Mouse (Mus musculus): ENCODE measurements at regions not wholly inside any gene's neighbourhood (a gene's known extent, or its start where the extent isn't known, plus 50 kb on each side); places are given as distances from the start of the nearest gene placed in this dataset.

DNA sequence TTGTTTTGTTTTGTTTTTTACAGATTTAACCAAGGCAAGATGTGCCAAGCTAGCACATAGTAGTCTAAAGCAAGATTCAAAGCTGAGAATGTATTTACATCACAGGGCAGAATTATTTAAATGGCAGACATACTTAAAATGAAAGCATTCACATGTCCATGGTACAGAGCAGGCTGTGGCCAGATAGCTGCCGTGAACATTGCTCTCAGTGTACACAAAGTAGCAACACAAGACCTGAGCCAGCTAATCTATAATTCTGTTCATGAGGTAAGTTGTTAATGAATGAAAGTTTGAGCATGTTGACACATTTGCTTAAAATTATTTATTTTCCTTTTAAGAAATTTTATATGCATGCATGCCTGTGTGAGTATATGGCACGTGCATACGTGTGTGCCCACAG, 164.0 kb downstream of the Dyrk2 start:
- ATAC-seq (ENCODE audit: low FRiP score) (no peak), DNase-seq (ENCODE audit: low spot score) (no peak)
- no peak overlapping the region for H3K4me3 ChIP-seq (replicated peaks; ENCODE audit: low read length)
- H3K4me2 ChIP-seq (replicated peaks) = no peak overlapping the region
- H3K9ac ChIP-seq = no peak overlapping the region
- 0 out of 2 replicates have a peak, but pooled peaks cover under 1% of the 10 kb centered on the region for H3K4me1 ChIP-seq (replicated peaks; ENCODE audit: control insufficient read depth, insufficient read depth, low read length)
- no peaks in the 10 kb centered on the region for H3K36me3 ChIP-seq (replicated peaks; ENCODE audit: control insufficient read depth, insufficient read depth)
- H3K27me3 ChIP-seq (ENCODE audit: control insufficient read depth, insufficient read depth, low read length) = no peaks in the 10 kb centered on the region
- H3K27ac ChIP-seq = no peak overlapping the region
- WGBS = 92% methylated on average over 3 of the region's 3 CpGs
- no peaks in the 10 kb centered on the region for H3K9me3 ChIP-seq (ENCODE audit: control insufficient read depth, low read length)

DNA sequence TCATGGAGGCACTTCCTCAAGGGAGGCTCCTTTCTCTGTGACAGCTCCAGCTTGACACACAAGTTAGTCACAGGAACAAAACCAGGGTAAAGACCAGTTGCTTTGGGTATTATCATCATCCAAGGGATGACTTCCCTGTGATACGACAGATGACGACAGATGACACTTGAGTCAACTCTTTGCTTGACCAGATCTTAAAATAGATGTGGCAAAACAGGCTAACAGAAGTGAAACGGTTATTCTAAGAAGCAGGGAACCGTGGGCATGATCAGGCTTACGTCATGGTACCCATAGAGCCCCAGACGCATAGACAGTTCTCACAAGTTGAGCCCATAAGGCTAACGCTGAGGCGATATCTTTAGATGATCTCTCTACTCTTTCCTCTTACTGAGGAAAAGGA, 160.3 kb downstream of the Dyrk2 start:
- WGBS = 93% methylated on average over 8 of the region's 8 CpGs

DNA sequence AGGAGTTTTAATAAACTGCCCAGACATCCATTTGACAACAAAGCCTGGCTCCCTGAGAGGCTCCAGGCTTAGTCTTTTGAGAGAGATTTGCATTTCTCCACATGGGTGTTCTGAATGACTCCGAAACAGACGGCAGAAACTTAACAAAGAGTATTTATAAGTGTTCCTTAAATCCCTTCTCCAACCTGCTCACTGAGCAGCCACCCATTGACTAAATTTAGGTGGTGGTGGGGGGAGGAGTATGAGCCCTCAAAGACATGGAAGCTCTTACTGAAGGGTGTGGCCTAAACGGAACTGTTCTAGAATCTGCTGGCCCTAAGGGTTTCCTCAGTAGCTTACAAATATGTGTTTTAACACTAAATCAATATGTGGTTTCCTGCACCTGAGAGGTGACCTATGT, 158.5 kb downstream of the Dyrk2 start:
- Histone ChIP-seq H3K9me3 (ENCODE audit: control insufficient read depth, low read length) (no peaks in the 10 kb centered on the region), H3K4me3 (replicated peaks; ENCODE audit: low read length) (no peak overlapping the region), H3K4me1 (replicated peaks; ENCODE audit: control insufficient read depth, insufficient read depth, low read length) (0 out of 2 replicates have a peak, but pooled peaks cover 5% of the 10 kb centered on the region), H3K27me3 (ENCODE audit: control insufficient read depth, insufficient read depth, low read length) (no peaks in the 10 kb centered on the region), H3K9ac (no peak overlapping the region), H3K27ac (no peak overlapping the region), H3K4me2 (replicated peaks) (no peak overlapping the region), H3K36me3 (replicated peaks; ENCODE audit: control insufficient read depth, insufficient read depth) (no peaks in the 10 kb centered on the region)
- WGBS = 49% methylated on average over 3 of the region's 3 CpGs
- DNase-seq (ENCODE audit: low spot score) (no peak), ATAC-seq (ENCODE audit: low FRiP score) (no peak)

More for the DNA sequence above, 160.3 kb downstream of the Dyrk2 start:
- no peak for ATAC-seq (ENCODE audit: low FRiP score)
- Histone ChIP-seq H3K4me3 (replicated peaks; ENCODE audit: low read length) (no peak overlapping the region), H3K9me3 (ENCODE audit: control insufficient read depth, low read length) (no peaks in the 10 kb centered on the region), H3K4me1 (replicated peaks; ENCODE audit: control insufficient read depth, insufficient read depth, low read length) (0 out of 2 replicates have a peak, but pooled peaks cover 5% of the 10 kb centered on the region), H3K36me3 (replicated peaks; ENCODE audit: control insufficient read depth, insufficient read depth) (no peaks in the 10 kb centered on the region), H3K4me2 (replicated peaks) (no peak overlapping the region), H3K27ac (no peak overlapping the region), H3K27me3 (ENCODE audit: control insufficient read depth, insufficient read depth, low read length) (no peaks in the 10 kb centered on the region), H3K9ac (no peak overlapping the region)
- no peak for DNase-seq (ENCODE audit: low spot score)

DNA sequence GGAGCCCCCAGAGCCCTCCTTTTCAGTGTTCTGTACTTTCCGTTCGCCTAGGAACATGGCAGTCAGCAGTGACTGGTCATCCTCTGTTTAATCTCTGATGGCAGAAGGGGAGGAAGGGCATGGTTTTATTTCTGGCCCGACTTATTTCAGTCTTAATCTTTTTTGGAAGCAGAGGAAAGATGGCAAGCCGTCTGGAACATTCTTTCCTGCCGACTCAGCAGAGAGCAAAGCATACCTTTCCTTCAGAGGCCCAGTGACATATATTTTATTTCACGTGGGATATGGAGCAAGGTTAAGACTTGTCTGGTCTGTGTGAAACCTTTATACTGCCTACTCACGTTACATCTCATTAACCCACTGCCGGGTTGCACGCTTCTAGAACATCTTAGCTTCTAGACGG, 158.1 kb downstream of the Dyrk2 start:
- WGBS = 84% methylated on average over 10 of the region's 10 CpGs
- ATAC-seq (ENCODE audit: low FRiP score) (no peak), DNase-seq (ENCODE audit: low spot score) (no peak)
- Histone ChIP-seq H3K27ac (no peak overlapping the region), H3K9me3 (ENCODE audit: control insufficient read depth, low read length) (no peaks in the 10 kb centered on the region), H3K4me1 (replicated peaks; ENCODE audit: control insufficient read depth, insufficient read depth, low read length) (0 out of 2 replicates have a peak, but pooled peaks cover 5% of the 10 kb centered on the region), H3K27me3 (ENCODE audit: control insufficient read depth, insufficient read depth, low read length) (no peaks in the 10 kb centered on the region), H3K9ac (no peak overlapping the region), H3K36me3 (replicated peaks; ENCODE audit: control insufficient read depth, insufficient read depth) (no peaks in the 10 kb centered on the region), H3K4me2 (replicated peaks) (no peak overlapping the region), H3K4me3 (replicated peaks; ENCODE audit: low read length) (no peak overlapping the region)

DNA sequence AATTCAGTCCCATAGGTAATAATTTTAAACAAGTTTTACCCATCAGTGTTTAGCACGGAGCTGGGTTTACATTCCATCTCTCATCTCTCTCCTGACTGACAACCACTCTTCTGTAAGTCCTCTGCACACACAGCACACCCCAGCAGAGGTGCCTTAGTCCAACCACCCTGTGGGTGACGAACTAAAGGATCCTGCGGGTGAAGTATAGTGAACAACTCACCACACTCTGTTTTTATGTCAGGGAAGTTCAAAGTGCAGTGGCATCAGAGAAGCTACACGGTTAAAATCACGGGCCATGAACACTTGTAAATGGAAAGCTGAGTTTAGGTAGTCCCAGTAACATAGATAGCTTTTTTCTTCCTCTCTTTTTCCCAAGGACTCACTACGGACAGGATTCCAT, 157.1 kb downstream of the Dyrk2 start:
- no peaks in the 10 kb centered on the region for H3K36me3 ChIP-seq (replicated peaks; ENCODE audit: control insufficient read depth, insufficient read depth)
- ATAC-seq (ENCODE audit: low FRiP score) = no peak
- H3K4me1 ChIP-seq (replicated peaks; ENCODE audit: control insufficient read depth, insufficient read depth, low read length) = 0 out of 2 replicates have a peak, but pooled peaks cover 5% of the 10 kb centered on the region
- no peaks in the 10 kb centered on the region for H3K9me3 ChIP-seq (ENCODE audit: control insufficient read depth, low read length)
- 89% methylated on average over 6 of the region's 6 CpGs for WGBS
- no peak for DNase-seq (ENCODE audit: low spot score)
- no peak overlapping the region for H3K4me2 ChIP-seq (replicated peaks)
- no peak overlapping the region for H3K9ac ChIP-seq
- H3K27ac ChIP-seq = no peak overlapping the region
- no peaks in the 10 kb centered on the region for H3K27me3 ChIP-seq (ENCODE audit: control insufficient read depth, insufficient read depth, low read length)
- H3K4me3 ChIP-seq (replicated peaks; ENCODE audit: low read length) = no peak overlapping the region

DNA sequence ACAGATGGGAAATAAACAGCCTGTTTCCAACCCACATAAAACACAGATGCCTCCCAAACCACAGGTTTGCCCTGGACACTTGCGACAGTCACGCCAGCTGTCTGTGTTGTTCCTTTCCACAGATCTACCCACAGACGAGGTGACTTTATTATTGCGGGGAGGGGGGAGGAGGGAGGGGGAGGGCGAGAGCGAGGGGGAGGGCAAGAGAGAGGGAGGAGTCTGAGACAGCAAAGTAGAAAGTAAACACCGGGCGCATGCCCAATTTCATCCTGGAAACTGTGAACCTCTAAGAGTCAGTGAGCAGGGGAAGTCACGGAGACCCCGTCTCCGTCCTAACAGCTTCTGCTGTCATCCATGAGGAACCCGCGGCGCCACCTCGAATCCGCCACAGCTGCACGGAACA, 155.8 kb downstream of the Dyrk2 start:
- 92% methylated on average over 15 of the region's 17 CpGs for WGBS
- ATAC-seq (ENCODE audit: low FRiP score) = no peak

DNA sequence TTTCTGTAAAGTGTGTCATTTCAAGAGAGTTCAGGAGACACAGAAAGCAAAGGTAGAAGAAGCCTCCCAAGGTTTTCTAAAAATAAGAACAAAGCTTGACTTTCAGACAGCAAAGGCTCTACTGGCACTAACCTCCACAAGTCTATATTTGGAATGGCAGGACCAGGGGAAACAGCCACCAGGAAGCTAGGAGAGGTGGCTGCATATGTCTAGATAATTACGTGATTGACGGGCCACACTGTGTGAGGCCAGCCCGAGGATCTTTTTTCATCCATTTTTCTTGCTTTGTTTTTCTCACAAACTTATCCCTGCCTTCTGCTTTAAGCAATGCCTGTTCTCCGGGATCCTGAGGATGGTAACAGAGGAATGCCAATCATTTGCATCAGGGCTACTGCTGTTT, 155.4 kb downstream of the Dyrk2 start:
- 81% methylated on average over 4 of the region's 4 CpGs for WGBS
- ATAC-seq (ENCODE audit: low FRiP score) (no peak), DNase-seq (ENCODE audit: low spot score) (no peak)
- H3K4me3 ChIP-seq (replicated peaks; ENCODE audit: low read length) = no peak overlapping the region
- no peak overlapping the region for H3K27ac ChIP-seq
- H3K4me1 ChIP-seq (replicated peaks; ENCODE audit: control insufficient read depth, insufficient read depth, low read length) = 0 out of 2 replicates have a peak, but pooled peaks cover 5% of the 10 kb centered on the region
- H3K27me3 ChIP-seq (ENCODE audit: control insufficient read depth, insufficient read depth, low read length) = no peaks in the 10 kb centered on the region
- no peak overlapping the region for H3K9ac ChIP-seq
- H3K4me2 ChIP-seq (replicated peaks) = no peak overlapping the region
- no peaks in the 10 kb centered on the region for H3K9me3 ChIP-seq (ENCODE audit: control insufficient read depth, low read length)
- no peaks in the 10 kb centered on the region for H3K36me3 ChIP-seq (replicated peaks; ENCODE audit: control insufficient read depth, insufficient read depth)

More for the DNA sequence above, 155.8 kb downstream of the Dyrk2 start:
- H3K4me2 ChIP-seq (replicated peaks) = no peak overlapping the region
- 0 out of 2 replicates have a peak, but pooled peaks cover 5% of the 10 kb centered on the region for H3K4me1 ChIP-seq (replicated peaks; ENCODE audit: control insufficient read depth, insufficient read depth, low read length)
- H3K9ac ChIP-seq = no peak overlapping the region
- no peak for DNase-seq (ENCODE audit: low spot score)
- H3K4me3 ChIP-seq (replicated peaks; ENCODE audit: low read length) = no peak overlapping the region
- no peak overlapping the region for H3K27ac ChIP-seq
- H3K27me3 ChIP-seq (ENCODE audit: control insufficient read depth, insufficient read depth, low read length) = no peaks in the 10 kb centered on the region
- H3K9me3 ChIP-seq (ENCODE audit: control insufficient read depth, low read length) = no peaks in the 10 kb centered on the region
- no peaks in the 10 kb centered on the region for H3K36me3 ChIP-seq (replicated peaks; ENCODE audit: control insufficient read depth, insufficient read depth)

DNA sequence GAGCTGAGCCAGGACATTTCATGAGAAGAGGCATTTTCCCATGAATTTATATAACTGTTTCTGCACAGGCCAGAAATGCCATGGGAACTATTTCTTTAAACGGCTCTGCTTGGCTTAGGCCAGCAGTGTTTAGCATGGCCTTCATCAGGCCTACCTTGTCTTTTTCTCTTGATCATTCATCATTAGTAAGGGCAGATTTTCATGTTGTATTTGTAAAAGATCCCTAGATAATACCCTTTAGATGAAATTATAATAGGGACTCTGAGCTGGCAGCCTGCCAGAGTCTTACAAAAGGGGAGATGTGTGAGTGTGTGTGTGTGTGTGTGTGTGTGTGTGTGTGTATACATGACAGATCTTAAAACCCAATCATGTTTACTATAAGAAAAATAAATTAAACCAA, 149.4 kb downstream of the Dyrk2 start:
- Histone ChIP-seq H3K27ac (peak overlapping the region; percentile 9; the same call in 1 of the 2 replicates), H3K9me3 (ENCODE audit: control insufficient read depth, low read length) (no peaks in the 10 kb centered on the region), H3K9ac (no peak overlapping the region), H3K27me3 (ENCODE audit: control insufficient read depth, insufficient read depth, low read length) (no peaks in the 10 kb centered on the region), H3K4me3 (replicated peaks; ENCODE audit: low read length) (no peak overlapping the region), H3K4me1 (replicated peaks; ENCODE audit: control insufficient read depth, insufficient read depth, low read length) (peaks cover 6% of the 10 kb centered on the region; the same call in 1 of the 2 replicates), H3K4me2 (replicated peaks) (no peak overlapping the region), H3K36me3 (replicated peaks; ENCODE audit: control insufficient read depth, insufficient read depth) (no peaks in the 10 kb centered on the region)
- DNase-seq (ENCODE audit: low spot score) (peak; percentile 33), ATAC-seq (ENCODE audit: low FRiP score) (no peak)
- 10% methylated on average over 1 of the region's 1 CpGs for WGBS

DNA sequence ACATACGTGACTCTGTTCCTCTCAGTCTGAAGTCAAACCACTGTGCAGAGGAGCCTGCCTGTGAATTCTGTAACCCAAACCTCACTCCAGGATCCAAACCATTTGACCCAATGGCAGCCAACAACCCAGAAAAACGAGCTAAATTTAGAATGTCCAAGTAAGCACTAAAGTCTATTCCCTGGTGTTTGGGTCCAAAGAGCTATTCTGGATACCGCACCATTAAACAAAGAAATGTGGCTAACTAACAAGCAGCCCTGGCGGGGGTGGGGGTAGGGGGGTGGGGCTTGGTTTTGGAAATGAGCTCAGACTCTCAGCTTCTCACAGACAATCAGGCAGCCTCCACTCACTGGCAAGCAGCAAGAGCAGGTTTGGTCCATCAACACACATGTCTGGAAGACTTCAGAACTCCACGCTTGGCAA, 147.9 kb downstream of the Dyrk2 start:
- Histone ChIP-seq H3K9me3 (ENCODE audit: control insufficient read depth, low read length) (no peaks in the 10 kb centered on the region), H3K4me3 (replicated peaks; ENCODE audit: low read length) (no peak overlapping the region), H3K4me2 (replicated peaks) (no peak overlapping the region), H3K36me3 (replicated peaks; ENCODE audit: control insufficient read depth, insufficient read depth) (no peaks in the 10 kb centered on the region), H3K27ac (no peak overlapping the region), H3K9ac (no peak overlapping the region), H3K4me1 (replicated peaks; ENCODE audit: control insufficient read depth, insufficient read depth, low read length) (peaks cover 6% of the 10 kb centered on the region; the same call in 1 of the 2 replicates), H3K27me3 (ENCODE audit: control insufficient read depth, insufficient read depth, low read length) (no peaks in the 10 kb centered on the region)
- ATAC-seq (ENCODE audit: low FRiP score) = no peak
- DNase-seq (ENCODE audit: low spot score) = no peak
- WGBS = 57% methylated on average over 5 of the region's 5 CpGs

DNA sequence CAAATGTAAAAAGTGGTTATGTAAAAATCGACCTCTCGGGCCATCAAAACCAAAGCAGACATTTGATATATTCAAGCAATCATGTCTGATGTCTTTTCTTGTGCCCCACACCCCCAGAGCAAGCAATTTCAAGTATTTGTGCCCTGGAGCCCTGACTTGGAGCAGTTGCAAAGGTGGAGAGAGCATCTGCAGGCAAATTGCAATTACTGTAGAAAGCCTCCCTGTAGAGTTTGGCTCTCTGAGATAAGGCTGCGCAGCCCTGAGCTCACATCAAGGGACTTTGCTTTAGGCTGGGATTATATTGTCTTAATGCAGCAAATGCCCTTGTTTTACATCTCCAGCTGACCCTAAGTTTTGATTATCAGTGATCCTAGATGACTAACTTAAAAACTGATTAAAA, 147.3 kb downstream of the Dyrk2 start:
- Histone ChIP-seq H3K4me3 (replicated peaks; ENCODE audit: low read length) (no peak overlapping the region), H3K4me1 (replicated peaks; ENCODE audit: control insufficient read depth, insufficient read depth, low read length) (peaks cover 6% of the 10 kb centered on the region; the same call in 1 of the 2 replicates), H3K4me2 (replicated peaks) (no peak overlapping the region), H3K27me3 (ENCODE audit: control insufficient read depth, insufficient read depth, low read length) (no peaks in the 10 kb centered on the region), H3K36me3 (replicated peaks; ENCODE audit: control insufficient read depth, insufficient read depth) (no peaks in the 10 kb centered on the region), H3K27ac (no peak overlapping the region), H3K9me3 (ENCODE audit: control insufficient read depth, low read length) (no peaks in the 10 kb centered on the region), H3K9ac (no peak overlapping the region)
- 51% methylated on average over 3 of the region's 3 CpGs for WGBS
- ATAC-seq (ENCODE audit: low FRiP score) (no peak), DNase-seq (ENCODE audit: low spot score) (no peak)

All from hindbrain, embryonic 14.5 days (tissue).